Mouse (Mus musculus): ENCODE data around the gene Sucnr1. TPM values are rescaled to one million over a fixed set of nuclear protein-coding genes. Genes with fewer than 3 reads are reported as not detected.

Sucnr1 gene
- 0.20 and 0.23 TPM in 2 replicates for polyA plus RNA-seq (2015; fragmentation: Nextera tagmentation; extraction: Ambion mirVana)

DNA sequence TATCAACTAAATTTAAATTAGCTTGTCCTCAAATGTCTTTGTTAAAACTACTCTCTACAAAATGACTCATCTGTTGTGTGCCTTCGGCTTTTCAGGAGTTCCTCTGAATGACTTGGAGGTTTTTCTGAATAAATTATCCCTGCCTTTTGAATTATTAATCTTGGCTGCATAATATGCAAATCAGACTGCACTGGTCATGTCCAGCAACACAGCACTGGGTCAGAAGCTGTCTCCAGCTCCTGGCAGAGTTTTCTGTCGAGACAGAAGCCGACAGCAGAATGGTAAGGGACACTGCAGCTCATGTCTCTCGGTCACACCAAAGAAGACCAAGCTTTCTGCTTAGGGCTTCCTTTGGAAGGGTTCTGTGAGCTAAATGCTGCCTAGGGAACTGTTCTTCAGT is at the start of gene Sucnr1:
Gene Sucnr1, plus strand, starts transcription at position 222 of the 400 bp plus-strand sequence.
- Histone ChIP-seq H3K27ac (no peak within 1 kb of the TSS), H3K9me3 (no peaks in the 10 kb centered on the region)
- no peak for ATAC-seq (ENCODE audit: low FRiP score, low read depth)

DNA sequence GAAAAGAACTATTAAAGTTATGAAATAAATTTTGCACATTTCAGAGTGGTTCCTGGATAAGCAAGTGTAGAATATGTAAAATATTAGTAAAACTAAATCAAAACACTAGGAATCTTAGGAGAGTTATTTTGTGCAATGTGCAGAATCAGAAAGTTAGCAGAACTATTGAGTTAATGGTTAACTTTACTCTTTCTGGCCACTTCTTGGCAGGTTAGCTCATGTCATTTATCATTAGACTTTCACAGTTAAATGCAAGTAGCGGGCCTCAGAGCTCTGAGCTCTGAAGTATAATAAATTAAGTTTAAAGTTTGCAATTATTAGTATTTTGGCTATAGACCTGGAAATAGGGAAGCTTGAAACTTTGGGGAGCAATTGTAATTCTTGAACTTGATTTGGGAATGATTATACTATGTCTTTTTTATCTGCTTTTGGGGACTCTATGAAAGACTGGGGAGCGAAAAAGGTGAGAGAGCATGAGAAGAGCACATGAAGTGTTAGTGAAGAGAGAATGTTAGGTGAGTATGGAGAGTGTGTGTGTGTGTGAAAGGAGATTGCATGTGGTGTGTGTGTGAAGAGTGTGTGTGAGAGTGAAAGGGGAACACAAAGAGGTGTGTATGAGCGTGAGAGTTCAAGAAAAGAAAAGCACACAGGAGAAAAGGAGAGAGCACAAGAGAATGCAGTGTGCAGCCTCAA is 35.3 kb upstream of the Sucnr1 start:
- H3K4me2 ChIP-seq (replicated peaks): no peak overlapping the region
- no peak overlapping the region for H3K9ac ChIP-seq
- H3K36me3 ChIP-seq: no peaks in the 10 kb centered on the region
- no peaks in the 10 kb centered on the region for H3K4me1 ChIP-seq
- ATAC-seq (ENCODE audit: low FRiP score, low read depth): no peak
- no peaks in the 10 kb centered on the region for H3K27me3 ChIP-seq
- H3K4me3 ChIP-seq: no peak overlapping the region
- no peak overlapping the region for H3K27ac ChIP-seq
- 74% methylated on average over 3 of the region's 3 CpGs for WGBS
- H3K9me3 ChIP-seq: no peaks in the 10 kb centered on the region

More for the DNA sequence above, at the start of gene Sucnr1:
- Histone ChIP-seq H3K9ac (no peak within 1 kb of the TSS), H3K36me3 (no peaks in the 10 kb centered on the region), H3K27me3 (no peaks in the 10 kb centered on the region), H3K4me2 (replicated peaks) (no peak within 1 kb of the TSS), H3K4me3 (no peak within 1 kb of the TSS), H3K4me1 (0 out of 2 replicates have a peak, but pooled peaks cover 6% of the 10 kb centered on the region)
- WGBS: 78% methylated on average over 4 of the region's 4 CpGs

DNA sequence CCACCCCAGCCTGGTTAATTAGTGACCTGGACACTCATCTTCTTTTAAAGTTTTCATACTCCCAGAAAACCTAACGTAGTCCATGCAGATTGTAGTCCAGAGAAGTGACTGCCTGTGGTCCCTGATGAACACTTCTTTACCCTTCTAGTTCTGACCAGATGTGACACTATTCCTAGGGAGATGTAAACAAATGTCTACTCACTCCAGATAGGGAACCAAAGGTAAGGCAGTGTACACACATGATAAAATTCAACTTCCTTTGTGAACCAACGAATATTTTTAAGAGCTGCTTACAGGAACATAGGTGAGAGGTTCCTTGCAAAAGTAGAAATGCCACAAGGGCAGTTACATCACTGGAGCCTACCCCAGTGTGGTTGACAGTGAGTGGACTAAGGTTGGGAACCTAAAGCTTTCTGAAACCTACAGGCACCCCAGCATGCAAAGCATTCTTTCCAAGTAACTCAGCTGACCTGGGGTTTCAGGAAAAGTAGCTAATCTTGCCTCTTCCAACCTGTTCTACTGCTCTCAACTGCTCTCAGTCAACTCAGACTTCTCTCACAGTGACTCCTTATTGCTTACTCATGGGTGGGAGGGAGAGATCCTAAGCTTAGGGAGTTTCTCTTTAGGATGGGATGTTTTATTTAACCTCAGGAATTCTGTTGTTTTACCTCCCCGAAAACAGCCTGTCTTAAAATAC is 28.3 kb upstream of the Sucnr1 start:
- no peak overlapping the region for H3K27ac ChIP-seq
- H3K4me1 ChIP-seq: no peaks in the 10 kb centered on the region
- no peak overlapping the region for H3K4me3 ChIP-seq
- 75% methylated on average over 3 of the region's 3 CpGs for WGBS
- H3K9me3 ChIP-seq: no peaks in the 10 kb centered on the region; the same call in 1 of the 2 replicates
- no peaks in the 10 kb centered on the region for H3K27me3 ChIP-seq
- ATAC-seq (ENCODE audit: low FRiP score, low read depth): no peak
- no peaks in the 10 kb centered on the region for H3K36me3 ChIP-seq
- no peak overlapping the region for H3K9ac ChIP-seq
- no peak overlapping the region for H3K4me2 ChIP-seq (replicated peaks)

DNA sequence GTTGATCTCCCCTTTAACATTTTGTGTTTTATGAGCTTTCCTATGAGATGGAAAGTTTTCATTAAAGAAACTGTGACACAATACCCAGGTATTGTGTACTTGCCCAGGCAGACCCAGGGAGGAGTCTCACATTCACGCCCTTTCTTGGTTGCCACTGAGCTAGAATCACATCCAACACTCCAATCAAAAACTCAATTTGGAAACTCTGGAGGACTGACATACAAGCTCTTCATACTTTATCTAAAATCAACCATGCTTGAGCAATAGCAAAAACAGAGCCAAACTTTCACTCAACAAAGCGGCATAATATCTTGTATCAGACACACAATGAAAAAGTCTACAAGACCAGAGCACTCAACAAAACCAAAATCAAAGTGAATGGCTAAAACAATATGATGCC is 27.7 kb upstream of the Sucnr1 start:
- no peak for ATAC-seq (ENCODE audit: low FRiP score, low read depth)
- Histone ChIP-seq H3K36me3 (no peaks in the 10 kb centered on the region), H3K4me3 (no peak overlapping the region), H3K9me3 (no peaks in the 10 kb centered on the region; the same call in 1 of the 2 replicates), H3K4me2 (replicated peaks) (no peak overlapping the region), H3K4me1 (no peaks in the 10 kb centered on the region), H3K27me3 (no peaks in the 10 kb centered on the region), H3K9ac (no peak overlapping the region), H3K27ac (no peak overlapping the region)
- 77% methylated on average over 2 of the region's 2 CpGs for WGBS

DNA sequence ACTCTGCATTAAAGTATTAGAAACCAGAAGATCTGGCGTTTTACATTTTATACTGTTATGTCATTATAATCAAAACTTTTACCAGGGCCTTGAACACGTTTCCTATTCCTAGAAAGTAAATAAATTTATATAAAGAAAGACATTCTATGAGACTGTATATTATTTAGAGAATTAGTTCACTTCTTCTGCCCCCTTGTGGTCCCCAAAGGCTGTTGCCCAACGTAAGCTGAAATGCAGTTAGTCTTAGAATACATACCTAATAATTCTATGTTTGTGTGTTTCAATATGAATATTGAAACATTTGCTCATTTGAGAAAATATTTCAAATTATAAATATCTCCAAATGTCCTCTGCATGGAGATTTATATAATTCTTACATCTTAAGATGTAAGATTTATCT is 25.2 kb upstream of the Sucnr1 start:
- no peak for ATAC-seq (ENCODE audit: low FRiP score, low read depth)
- H3K9ac ChIP-seq: no peak overlapping the region
- H3K27ac ChIP-seq: no peak overlapping the region
- H3K4me2 ChIP-seq (replicated peaks): no peak overlapping the region
- H3K27me3 ChIP-seq: no peaks in the 10 kb centered on the region
- no peaks in the 10 kb centered on the region for H3K4me1 ChIP-seq
- H3K9me3 ChIP-seq: no peaks in the 10 kb centered on the region; the same call in 1 of the 2 replicates
- no peak overlapping the region for H3K4me3 ChIP-seq
- H3K36me3 ChIP-seq: no peaks in the 10 kb centered on the region
- 32% methylated on average over 3 of the region's 3 CpGs for WGBS

DNA sequence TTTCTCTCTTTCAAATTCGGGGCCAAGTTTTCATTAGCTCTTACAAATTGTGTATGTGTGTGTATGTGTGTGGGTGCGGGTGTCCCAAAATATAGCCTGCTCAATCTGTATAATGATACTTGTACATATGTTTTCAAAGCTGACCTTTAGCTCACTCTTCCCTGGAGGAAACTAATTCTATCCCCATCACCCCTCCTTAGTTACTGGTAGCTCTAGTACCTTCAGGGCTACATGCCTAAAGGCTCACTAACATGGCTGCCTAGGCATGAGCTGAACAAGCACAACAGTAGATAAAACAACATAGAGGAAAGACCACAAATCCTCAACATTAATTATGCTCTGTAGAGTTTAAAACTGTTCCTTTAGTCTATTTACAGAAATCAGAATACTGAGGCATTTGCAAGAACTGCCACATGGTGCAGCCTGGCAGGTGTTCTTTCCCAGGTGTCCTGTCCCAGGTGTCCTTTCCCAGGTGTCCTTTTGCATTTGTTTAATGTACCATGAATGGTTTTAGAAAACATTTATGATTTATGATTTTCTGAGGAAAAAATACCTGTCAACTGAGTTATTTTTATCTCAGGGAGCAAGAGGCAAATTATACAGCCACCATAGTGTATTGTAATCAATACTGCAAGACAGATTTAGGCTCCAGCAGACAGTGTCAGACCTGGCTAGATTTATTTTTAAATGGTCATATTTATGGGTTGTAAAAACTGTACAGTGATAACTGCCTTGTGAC is 24.4 kb upstream of the Sucnr1 start:
- no peaks in the 10 kb centered on the region for H3K4me1 ChIP-seq

DNA sequence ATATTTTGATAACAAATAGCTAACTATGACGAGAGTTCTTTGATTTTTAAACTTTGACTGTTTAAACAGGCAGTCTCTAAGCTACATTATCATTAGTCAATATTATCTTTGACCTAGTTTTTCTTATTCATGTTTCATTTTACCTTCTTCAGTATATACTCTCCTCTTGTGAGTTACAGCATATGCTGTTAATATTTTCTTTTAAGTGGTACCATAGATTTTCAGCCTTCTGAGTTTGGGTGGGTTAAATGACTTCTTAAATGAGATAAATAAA is 23.9 kb upstream of the Sucnr1 start:
- no peak overlapping the region for H3K27ac ChIP-seq
- 75% methylated on average over 1 of the region's 1 CpGs for WGBS

More for the DNA sequence above, 24.4 kb upstream of the Sucnr1 start:
- 79% methylated on average over 2 of the region's 2 CpGs for WGBS
- H3K27ac ChIP-seq: no peak overlapping the region
- H3K9ac ChIP-seq: no peak overlapping the region
- no peaks in the 10 kb centered on the region for H3K36me3 ChIP-seq
- H3K9me3 ChIP-seq: no peaks in the 10 kb centered on the region; the same call in 1 of the 2 replicates
- no peak for ATAC-seq (ENCODE audit: low FRiP score, low read depth)
- no peak overlapping the region for H3K4me2 ChIP-seq (replicated peaks)
- H3K4me3 ChIP-seq: no peak overlapping the region
- H3K27me3 ChIP-seq: no peaks in the 10 kb centered on the region

DNA sequence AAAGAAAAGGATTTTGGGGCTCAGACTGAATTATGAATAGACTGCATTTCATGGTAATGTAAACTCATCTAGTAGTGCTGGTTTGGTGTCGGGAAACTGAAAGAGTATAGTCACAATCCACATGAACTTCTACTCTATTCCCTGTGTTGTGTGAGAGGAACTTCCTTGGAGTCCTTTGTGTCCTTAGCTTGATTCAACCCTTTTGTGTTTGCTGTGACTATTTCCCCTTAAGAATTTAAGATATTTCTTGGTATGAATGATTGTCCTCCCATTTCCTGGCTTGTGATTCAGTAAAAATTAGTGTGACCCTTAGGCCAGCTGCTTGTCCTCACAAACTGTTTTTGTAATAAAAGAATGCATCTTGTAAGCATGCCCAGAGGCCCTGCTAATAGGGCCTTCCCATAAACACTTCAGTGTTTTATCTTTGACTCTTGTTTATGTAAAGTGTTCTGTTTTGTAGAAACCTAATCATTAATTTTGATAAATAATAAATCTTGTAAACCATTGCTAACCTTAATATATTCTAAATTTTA is 2.7 kb upstream of the Sucnr1 start:
- H3K9ac ChIP-seq: no peak overlapping the region
- H3K27me3 ChIP-seq: no peaks in the 10 kb centered on the region
- H3K4me1 ChIP-seq: 0 out of 2 replicates have a peak, but pooled peaks cover 6% of the 10 kb centered on the region
- ATAC-seq (ENCODE audit: low FRiP score, low read depth): no peak
- H3K4me2 ChIP-seq (replicated peaks): no peak overlapping the region
- no peak overlapping the region for H3K4me3 ChIP-seq
- WGBS: 88% methylated on average over 1 of the region's 1 CpGs
- H3K36me3 ChIP-seq: no peaks in the 10 kb centered on the region
- no peaks in the 10 kb centered on the region for H3K9me3 ChIP-seq
- H3K27ac ChIP-seq: no peak overlapping the region

More for the DNA sequence above, 23.9 kb upstream of the Sucnr1 start:
- Histone ChIP-seq H3K4me3 (no peak overlapping the region), H3K4me2 (replicated peaks) (no peak overlapping the region), H3K27me3 (no peaks in the 10 kb centered on the region), H3K9ac (no peak overlapping the region), H3K9me3 (no peaks in the 10 kb centered on the region; the same call in 1 of the 2 replicates), H3K36me3 (no peaks in the 10 kb centered on the region), H3K4me1 (no peaks in the 10 kb centered on the region)
- no peak for ATAC-seq (ENCODE audit: low FRiP score, low read depth)

DNA sequence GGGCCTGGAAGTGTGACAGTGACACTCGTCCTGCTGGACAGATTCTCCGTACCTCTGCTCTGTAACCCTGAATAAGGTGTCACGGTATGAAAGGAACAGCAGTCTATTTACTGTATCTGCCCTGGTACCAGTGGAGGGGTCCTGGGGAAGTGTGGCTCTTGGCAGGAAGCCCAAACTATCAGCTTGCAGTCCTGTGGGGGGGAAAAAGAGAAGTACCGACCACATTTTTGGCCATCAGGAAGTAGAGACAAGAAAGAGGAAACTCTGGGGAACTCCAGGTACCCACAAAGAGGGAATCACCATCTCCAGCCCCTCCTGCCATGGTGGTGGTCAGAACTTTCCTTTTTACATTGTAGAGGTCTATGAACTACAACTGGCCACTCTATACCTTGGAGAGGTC is 1.1 kb upstream of the Sucnr1 start:
- no peak overlapping the region for H3K4me2 ChIP-seq (replicated peaks)
- no peak overlapping the region for H3K27ac ChIP-seq
- no peak overlapping the region for H3K4me3 ChIP-seq
- no peaks in the 10 kb centered on the region for H3K9me3 ChIP-seq
- ATAC-seq (ENCODE audit: low FRiP score, low read depth): no peak; the same call in 1 of the 2 replicates
- 51% methylated on average over 4 of the region's 4 CpGs for WGBS
- H3K36me3 ChIP-seq: no peaks in the 10 kb centered on the region
- H3K9ac ChIP-seq: no peak overlapping the region
- 0 out of 2 replicates have a peak, but pooled peaks cover 6% of the 10 kb centered on the region for H3K4me1 ChIP-seq
- no peaks in the 10 kb centered on the region for H3K27me3 ChIP-seq

DNA sequence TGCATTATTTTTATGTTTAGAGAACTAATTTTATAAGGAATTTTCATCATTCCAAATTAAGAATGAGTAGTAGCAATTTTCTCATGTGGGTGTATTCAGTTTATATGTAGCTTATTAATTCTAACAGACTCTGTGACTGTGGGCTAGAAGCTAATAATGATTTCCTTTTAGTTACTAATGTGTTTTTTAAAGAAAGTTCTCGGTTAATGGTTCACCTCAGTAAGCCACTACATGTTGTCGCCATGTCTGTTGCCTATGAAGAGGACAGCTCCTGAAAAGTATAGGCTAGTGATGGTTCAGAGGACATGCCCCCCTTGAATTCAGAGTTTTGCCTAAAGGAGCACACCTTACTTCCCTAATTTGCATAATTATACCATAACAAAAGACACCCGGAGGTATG is 1.1 kb downstream of the Sucnr1 start:
- Histone ChIP-seq H3K4me1 (0 out of 2 replicates have a peak, but pooled peaks cover 6% of the 10 kb centered on the region), H3K36me3 (no peaks in the 10 kb centered on the region), H3K4me3 (no peak overlapping the region), H3K4me2 (replicated peaks) (no peak overlapping the region), H3K27me3 (no peaks in the 10 kb centered on the region), H3K27ac (no peak overlapping the region), H3K9me3 (no peaks in the 10 kb centered on the region), H3K9ac (no peak overlapping the region)
- WGBS: 81% methylated on average over 3 of the region's 3 CpGs
- no peak for ATAC-seq (ENCODE audit: low FRiP score, low read depth)

DNA sequence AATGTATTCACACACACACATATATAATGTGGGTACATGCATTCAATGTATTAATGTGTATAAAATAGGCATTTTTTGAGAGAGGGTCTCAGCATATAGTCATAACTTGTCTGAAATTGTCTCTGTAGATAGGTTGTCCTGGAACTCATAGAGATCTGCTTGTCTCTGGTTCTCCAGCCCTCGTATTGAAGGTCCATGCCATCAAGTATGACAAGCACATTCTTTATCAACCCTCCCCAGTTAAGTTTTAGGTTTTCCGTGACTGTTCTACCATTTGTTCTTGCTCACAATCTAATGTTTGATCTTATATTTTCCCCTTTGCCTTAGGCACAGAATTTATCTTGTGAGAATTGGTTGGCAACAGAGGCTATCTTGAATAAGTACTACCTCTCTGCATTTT is 4.1 kb downstream of the Sucnr1 start:
- Histone ChIP-seq H3K9me3 (no peaks in the 10 kb centered on the region), H3K27ac (no peak overlapping the region), H3K4me2 (replicated peaks) (no peak overlapping the region), H3K36me3 (no peaks in the 10 kb centered on the region), H3K9ac (no peak overlapping the region), H3K4me1 (0 out of 2 replicates have a peak, but pooled peaks cover under 1% of the 10 kb centered on the region), H3K27me3 (no peaks in the 10 kb centered on the region), H3K4me3 (no peak overlapping the region)
- ATAC-seq (ENCODE audit: low FRiP score, low read depth): no peak
- 93% methylated on average over 2 of the region's 2 CpGs for WGBS

DNA sequence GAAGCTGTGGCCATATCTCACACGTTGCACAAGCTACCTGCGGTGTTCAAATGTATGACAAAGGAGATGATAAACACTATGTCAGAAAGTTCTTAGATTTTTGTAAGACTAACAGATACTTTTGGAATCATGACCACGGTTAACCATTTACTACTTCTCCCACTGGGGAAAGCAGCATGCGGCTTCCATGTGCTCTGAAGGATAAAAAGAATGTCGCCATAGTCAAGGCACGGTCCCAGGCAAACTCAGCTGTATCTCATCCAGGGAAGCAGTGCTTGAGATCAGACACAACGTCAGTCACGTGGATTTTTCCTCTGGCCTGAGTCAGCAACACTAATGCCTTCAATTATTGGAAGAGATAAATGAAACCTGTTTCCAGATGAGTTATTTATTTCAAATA is 9.7 kb downstream of the Sucnr1 start:
- Histone ChIP-seq H3K9ac (no peak overlapping the region), H3K4me3 (no peak overlapping the region), H3K4me1 (no peaks in the 10 kb centered on the region), H3K36me3 (no peaks in the 10 kb centered on the region), H3K27ac (no peak overlapping the region), H3K27me3 (no peaks in the 10 kb centered on the region), H3K9me3 (no peaks in the 10 kb centered on the region), H3K4me2 (replicated peaks) (no peak overlapping the region)
- WGBS: 77% methylated on average over 8 of the region's 8 CpGs
- no peak for ATAC-seq (ENCODE audit: low FRiP score, low read depth)
